Mouse (Mus musculus): Measurements from ENCODE around the gene Car10. TPM values are rescaled to one million over a fixed set of nuclear protein-coding genes. Genes with fewer than 3 reads are reported as not detected.

Car10 gene
- polyA plus RNA-seq, 1 experiment = not detected

- Histone ChIP-seq H3K36me3 (ENCODE audit: control insufficient read depth, insufficient read depth, low read length) (no peaks in the 10 kb centered on the region), H3K27me3 (ENCODE audit: control insufficient read depth, insufficient read depth, low read length) (peaks cover 23% of the 10 kb centered on the region), H3K27ac (ENCODE audit: insufficient read depth, low read depth, low read length) (no peak overlapping the region), H3K4me3 (ENCODE audit: low read depth, low read length) (no peak overlapping the region), H3K4me1 (ENCODE audit: control insufficient read depth, insufficient read depth, insufficient read length, low read length) (no peaks in the 10 kb centered on the region)
- 4% methylated on average over 53 of the region's 53 CpGs for WGBS
- TF ChIP-seq CTCF (IDR thresholded peaks at IDR 0.05; ENCODE audit: extremely low read depth, insufficient read length, insufficient replicate concordance, low read depth, low read length) = no peak
- TF ChIP-seq POLR2A (IDR thresholded peaks at IDR 0.05; ENCODE audit: low read depth, low read length) = no peak
Measured at GRCm38 (mm10) chr11:93099431-93100370, 1.9 kb downstream of the Car10 start.

DNA sequence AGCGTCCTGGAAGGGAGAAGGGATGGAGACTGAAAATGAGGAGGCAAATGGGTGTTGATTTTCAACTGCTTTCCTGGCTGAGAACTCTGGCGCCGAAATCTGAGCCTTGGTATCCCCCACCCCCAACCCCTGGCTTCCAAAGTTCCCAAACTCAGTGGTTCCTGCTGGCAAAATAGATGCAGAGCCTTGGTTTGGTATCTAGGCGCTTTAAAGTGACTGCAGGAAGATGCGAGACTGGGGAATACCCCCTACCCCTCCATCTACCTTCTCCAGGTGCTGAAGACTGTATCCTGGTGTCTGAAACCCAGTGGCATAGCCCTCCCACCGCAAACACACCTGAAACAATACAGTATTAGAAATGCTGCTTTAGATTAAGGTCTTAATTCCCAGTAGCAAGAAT is 2.8 kb downstream of the Car10 start:
- no peaks in the 10 kb centered on the region for H3K4me1 ChIP-seq (ENCODE audit: control insufficient read depth, insufficient read depth, insufficient read length, low read length)
- WGBS = 4% methylated on average over 6 of the region's 6 CpGs
- no peak overlapping the region for H3K4me3 ChIP-seq (ENCODE audit: low read depth, low read length)
- H3K36me3 ChIP-seq (ENCODE audit: control insufficient read depth, insufficient read depth, low read length) = no peaks in the 10 kb centered on the region
- peaks cover 23% of the 10 kb centered on the region for H3K27me3 ChIP-seq (ENCODE audit: control insufficient read depth, insufficient read depth, low read length)
- H3K27ac ChIP-seq (ENCODE audit: insufficient read depth, low read depth, low read length) = no peak overlapping the region
- TF ChIP-seq POLR2A (IDR thresholded peaks at IDR 0.05; ENCODE audit: low read depth, low read length) = no peak
- TF ChIP-seq CTCF (IDR thresholded peaks at IDR 0.05; ENCODE audit: extremely low read depth, insufficient read length, insufficient replicate concordance, low read depth, low read length) = no peak

- no peak overlapping the region for H3K4me3 ChIP-seq (ENCODE audit: low read depth, low read length)
- H3K27me3 ChIP-seq (ENCODE audit: control insufficient read depth, insufficient read depth, low read length) = peaks cover 23% of the 10 kb centered on the region
- H3K27ac ChIP-seq (ENCODE audit: insufficient read depth, low read depth, low read length) = no peak overlapping the region
- H3K4me1 ChIP-seq (ENCODE audit: control insufficient read depth, insufficient read depth, insufficient read length, low read length) = no peaks in the 10 kb centered on the region
- TF ChIP-seq CTCF (IDR thresholded peaks at IDR 0.05; ENCODE audit: extremely low read depth, insufficient read length, insufficient replicate concordance, low read depth, low read length) = no peak
- 11% methylated on average over 2 of the region's 2 CpGs for WGBS
- no peaks in the 10 kb centered on the region for H3K36me3 ChIP-seq (ENCODE audit: control insufficient read depth, insufficient read depth, low read length)
Measured at GRCm38 (mm10) chr11:93101106-93101505, 3.3 kb downstream of the Car10 start.

GRCm38 (mm10) chr11:93102321-93102720 is 4.5 kb downstream of the Car10 start:
- Histone ChIP-seq H3K4me1 (ENCODE audit: control insufficient read depth, insufficient read depth, insufficient read length, low read length) (no peaks in the 10 kb centered on the region), H3K36me3 (ENCODE audit: control insufficient read depth, insufficient read depth, low read length) (no peaks in the 10 kb centered on the region), H3K27ac (ENCODE audit: insufficient read depth, low read depth, low read length) (no peak overlapping the region), H3K4me3 (ENCODE audit: low read depth, low read length) (no peak overlapping the region), H3K27me3 (ENCODE audit: control insufficient read depth, insufficient read depth, low read length) (peaks cover 23% of the 10 kb centered on the region)
- no peak for TF ChIP-seq POLR2A (IDR thresholded peaks at IDR 0.05; ENCODE audit: low read depth, low read length)
- TF ChIP-seq CTCF (IDR thresholded peaks at IDR 0.05; ENCODE audit: extremely low read depth, insufficient read length, insufficient replicate concordance, low read depth, low read length) = no peak
- WGBS = 80% methylated on average over 9 of the region's 9 CpGs

DNA sequence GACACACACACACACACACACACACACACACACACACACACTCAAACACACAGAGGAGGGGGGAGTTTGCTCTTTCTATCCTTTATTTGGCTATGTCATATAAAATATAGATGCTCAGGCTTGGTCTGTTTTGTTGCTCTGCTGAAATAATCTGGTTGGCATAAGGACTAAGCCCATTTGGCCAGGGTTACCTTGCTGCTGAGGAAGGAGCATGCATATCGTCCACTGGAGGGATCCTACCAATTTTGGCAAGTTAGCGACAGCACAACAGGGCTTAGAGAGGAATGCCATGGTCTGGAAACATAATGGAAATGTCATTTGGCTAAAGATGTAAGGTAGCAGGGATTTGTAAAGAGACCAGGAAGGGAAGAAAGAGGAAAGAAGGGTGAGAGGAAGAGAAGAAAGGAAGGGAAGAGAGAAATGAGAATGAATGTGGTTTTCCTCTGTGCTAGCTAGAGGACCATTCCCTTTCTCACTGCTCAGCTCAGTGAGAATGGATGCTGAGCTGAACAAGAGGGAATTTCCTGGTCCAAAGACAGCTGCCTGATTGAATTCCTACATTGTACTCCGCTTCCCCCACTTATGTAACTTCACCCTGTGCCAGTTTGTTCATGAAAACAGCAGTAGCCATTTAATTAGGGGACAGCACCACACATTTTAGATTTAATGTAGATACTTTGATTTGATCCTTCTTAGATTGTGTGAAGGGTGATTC is 5.4 kb downstream of the Car10 start:
- WGBS = 56% methylated on average over 3 of the region's 3 CpGs
- TF ChIP-seq CTCF (IDR thresholded peaks at IDR 0.05; ENCODE audit: extremely low read depth, insufficient read length, insufficient replicate concordance, low read depth, low read length) = no peak
- no peak for TF ChIP-seq POLR2A (IDR thresholded peaks at IDR 0.05; ENCODE audit: low read depth, low read length)
- Histone ChIP-seq H3K36me3 (ENCODE audit: control insufficient read depth, insufficient read depth, low read length) (no peaks in the 10 kb centered on the region), H3K27ac (ENCODE audit: insufficient read depth, low read depth, low read length) (no peak overlapping the region), H3K4me1 (ENCODE audit: control insufficient read depth, insufficient read depth, insufficient read length, low read length) (no peaks in the 10 kb centered on the region), H3K27me3 (ENCODE audit: control insufficient read depth, insufficient read depth, low read length) (peaks cover 18% of the 10 kb centered on the region), H3K4me3 (ENCODE audit: low read depth, low read length) (no peak overlapping the region)

- H3K36me3 ChIP-seq (ENCODE audit: control insufficient read depth, insufficient read depth, low read length) = no peaks in the 10 kb centered on the region
- no peak overlapping the region for H3K4me3 ChIP-seq (ENCODE audit: low read depth, low read length)
- H3K27ac ChIP-seq (ENCODE audit: insufficient read depth, low read depth, low read length) = no peak overlapping the region
- WGBS = 47% methylated on average over 1 of the region's 1 CpGs
- no peaks in the 10 kb centered on the region for H3K4me1 ChIP-seq (ENCODE audit: control insufficient read depth, insufficient read depth, insufficient read length, low read length)
- TF ChIP-seq POLR2A (IDR thresholded peaks at IDR 0.05; ENCODE audit: low read depth, low read length) (no peak), CTCF (IDR thresholded peaks at IDR 0.05; ENCODE audit: extremely low read depth, insufficient read length, insufficient replicate concordance, low read depth, low read length) (no peak)
- no peaks in the 10 kb centered on the region for H3K27me3 ChIP-seq (ENCODE audit: control insufficient read depth, insufficient read depth, low read length)
Measured at GRCm38 (mm10) chr11:93109451-93109850, 11.6 kb downstream of the Car10 start.

Measured in small intestine, adult 2 months (tissue).